ENCODE assay signal across 22 mouse cellular contexts in the genomic region with DNA sequence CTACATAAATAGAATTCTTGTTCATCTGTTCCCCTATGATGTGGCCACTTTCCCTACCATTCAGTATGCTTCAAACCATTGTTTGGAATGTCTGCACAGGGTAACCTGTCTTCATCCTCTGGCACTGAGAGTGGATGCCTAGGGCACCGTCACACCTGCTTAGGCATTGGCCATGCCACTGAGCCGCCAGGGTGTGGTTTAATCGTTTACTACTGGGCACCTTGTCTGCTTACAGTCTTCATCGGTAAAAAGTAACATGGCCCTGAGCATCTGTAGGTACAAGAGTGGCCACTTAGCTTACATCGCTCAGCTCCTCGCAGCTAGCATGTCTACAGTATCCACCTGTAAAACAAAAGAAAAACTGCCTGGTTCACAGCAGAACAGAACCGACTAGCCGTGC.
DNase-seq lines count a peak whose midpoint lies in the region; ATAC-seq and TF ChIP-seq lines count a peak whose summit lies in the region.
"Had no signal": no experiment of that assay in that cellular context is flagged by ENCODE, and none has a peak within 500 bp of the region (broad histone marks: within the 10 kb centered on the region; RNA-seq: fewer than 3 reads in every experiment).

No protein-coding gene starts in this region.

- WGBS in kidney, postnatal 0 days = 58% methylated on average over 8 of the region's 8 CpGs

- peak overlapping the region; percentile 80 for H3K27ac ChIP-seq in kidney, postnatal 0 days
- H3K27ac ChIP-seq: embryonic facial prominence, embryonic 15.5 days; heart, adult 2 months; heart, embryonic 13.5 days; hindbrain, embryonic 12.5 days had no signal

- H3K4me3 ChIP-seq in kidney, postnatal 0 days (replicated peaks; ENCODE audit: low read depth, low read length) = no peak overlapping the region
- H3K4me3 ChIP-seq: embryonic facial prominence, embryonic 15.5 days; erythroblast, embryonic 14.5 days; forebrain, embryonic 10.5 days; heart, adult 2 months; heart, embryonic 13.5 days; hindbrain, embryonic 12.5 days had no signal

- H3K9ac ChIP-seq in kidney, postnatal 0 days (ENCODE audit: low read depth, low read length) = no peak overlapping the region
- H3K9ac ChIP-seq: embryonic facial prominence, embryonic 15.5 days; heart, embryonic 13.5 days; hindbrain, embryonic 12.5 days had no signal

- no peaks in the 10 kb centered on the region for H3K27me3 ChIP-seq in kidney, postnatal 0 days (ENCODE audit: insufficient read depth, low read length)
- H3K27me3 ChIP-seq: CH12.LX; embryonic facial prominence, embryonic 15.5 days; heart, embryonic 13.5 days; Patski had no signal

- no peak for TF ChIP-seq CTCF in kidney, postnatal 0 days (IDR thresholded peaks at IDR 0.05; ENCODE audit: low read depth)

- peak; percentile 86 for ATAC-seq in kidney, postnatal 0 days (replicated peaks; ENCODE audit: low FRiP score, low read depth)
- ATAC-seq: forebrain, embryonic 14.5 days; hindbrain, embryonic 16.5 days had no signal

- no peak overlapping the region for H3K4me2 ChIP-seq in kidney, postnatal 0 days (ENCODE audit: low read length)
- H3K4me2 ChIP-seq: embryonic facial prominence, embryonic 15.5 days; heart, embryonic 13.5 days; hindbrain, embryonic 12.5 days had no signal

- no peaks in the 10 kb centered on the region for H3K9me3 ChIP-seq in kidney, postnatal 0 days (replicated peaks; ENCODE audit: low read length)
- H3K9me3 ChIP-seq: embryonic facial prominence, embryonic 15.5 days; forebrain, embryonic 10.5 days; heart, embryonic 13.5 days; hindbrain, embryonic 12.5 days had no signal

- H3K36me3 ChIP-seq in kidney, postnatal 0 days (ENCODE audit: insufficient read depth, low read length) = no peaks in the 10 kb centered on the region
- H3K36me3 ChIP-seq: embryonic facial prominence, embryonic 15.5 days; forebrain, embryonic 10.5 days; heart, embryonic 13.5 days; hindbrain, embryonic 12.5 days had no signal

- peaks cover 15% of the 10 kb centered on the region; the same call in 1 of the 2 replicates for H3K4me1 ChIP-seq in kidney, postnatal 0 days (replicated peaks; ENCODE audit: insufficient read depth, low read length)

- peak; percentile 77 for DNase-seq in kidney, adult 18-20 months
- peak; percentile 92 for DNase-seq in kidney, adult 9 months
- DNase-seq in kidney, postnatal 0 days (ENCODE audit: low spot score) = no peak
- peak; percentile 81 to 91 for DNase-seq in kidney, postnatal 36 days
- DNase-seq in right cerebral cortex, postnatal 10 days (ENCODE audit: low spot score in 2 of 2) = no peak
- DNase-seq in frontal cortex, postnatal 36 days (ENCODE audit: low spot score in 2 of 2) = no peak
- DNase-seq in spleen, postnatal 36 days (ENCODE audit: low spot score in 2 of 2) = no peak
- DNase-seq: adrenal gland, adult 2 months; adrenal gland, postnatal 25 days; embryo, embryonic 11 days; gastrocnemius, postnatal 10 days; heart, adult 2 months; heart, postnatal 36 days had no signal

Comparison
In these comparisons a context has a peak if more than half of its experiments do, and no peak if none do; other contexts are left out.
1. DNase-seq: peak in kidney, adult 18-20 months (single experiment), kidney, adult 9 months (single experiment) and kidney, postnatal 36 days (2 of 2); none in kidney, postnatal 0 days (single experiment), right cerebral cortex, postnatal 10 days (0 of 2), frontal cortex, postnatal 36 days (0 of 2) and spleen, postnatal 36 days (0 of 2).